Mouse (Mus musculus): ENCODE results near the gene Scfd2.

Gene Scfd2

DNA sequence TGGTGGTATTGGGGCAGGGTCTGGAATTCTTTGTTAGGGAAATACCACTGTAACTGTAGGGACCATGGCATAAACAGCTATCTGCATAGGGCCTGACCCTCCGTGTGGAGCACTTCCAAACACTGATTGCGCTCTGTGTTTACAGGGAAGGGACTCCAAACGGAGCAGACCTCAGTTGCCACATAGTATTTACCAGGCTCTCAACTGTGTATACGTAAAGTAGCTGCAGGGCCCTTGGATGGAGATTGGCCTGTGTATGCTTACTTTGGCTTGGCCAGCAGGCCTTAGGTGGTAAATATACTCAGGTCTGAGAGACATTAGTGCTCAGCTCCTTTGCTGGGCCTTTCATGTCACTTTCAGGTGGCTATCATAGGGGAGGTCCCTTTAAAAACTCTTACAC is 329.0 kb downstream of the Scfd2 start:
- DNase-seq (ENCODE audit: low read depth, low spot score): no peak

DNA sequence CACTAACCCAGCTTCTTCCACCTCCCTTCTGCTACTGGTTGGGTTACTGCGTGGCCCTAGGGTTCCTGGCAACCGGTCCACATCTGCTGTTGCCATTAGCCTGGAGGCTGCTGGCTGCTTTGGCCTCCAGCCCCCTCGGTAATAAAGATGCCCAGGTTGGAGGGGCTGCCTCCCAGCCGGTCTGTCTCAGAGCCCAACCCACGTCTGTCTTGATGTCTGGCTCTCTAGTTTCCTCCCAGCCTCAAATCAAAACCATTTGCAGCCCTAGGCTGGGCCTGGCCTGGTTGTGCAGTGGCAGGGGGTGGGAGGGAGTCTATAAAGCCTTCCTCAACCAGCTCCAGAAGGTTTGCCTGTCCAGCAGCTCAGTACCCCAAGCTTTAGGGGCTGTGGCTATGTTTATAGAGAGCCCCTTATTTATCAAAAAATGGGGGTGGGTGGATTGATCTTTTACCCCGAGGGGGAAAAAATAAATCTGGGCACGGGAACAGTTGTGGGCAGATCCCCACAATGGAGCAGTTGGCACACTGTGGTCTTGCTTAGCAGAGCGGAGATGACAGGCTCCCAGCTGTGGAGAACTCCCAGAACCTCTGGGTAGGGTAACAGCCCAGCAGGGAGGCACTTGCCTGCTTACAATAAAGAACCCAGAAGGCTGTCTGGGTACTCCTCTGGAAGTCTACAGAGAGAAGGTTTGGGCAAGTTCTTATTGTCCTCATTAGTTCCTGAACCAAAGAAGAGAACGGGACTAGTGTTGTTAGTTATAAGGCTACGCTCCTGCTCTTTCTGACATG is 329.8 kb downstream of the Scfd2 start:
- DNase-seq (ENCODE audit: low read depth, low spot score): no peak

DNA sequence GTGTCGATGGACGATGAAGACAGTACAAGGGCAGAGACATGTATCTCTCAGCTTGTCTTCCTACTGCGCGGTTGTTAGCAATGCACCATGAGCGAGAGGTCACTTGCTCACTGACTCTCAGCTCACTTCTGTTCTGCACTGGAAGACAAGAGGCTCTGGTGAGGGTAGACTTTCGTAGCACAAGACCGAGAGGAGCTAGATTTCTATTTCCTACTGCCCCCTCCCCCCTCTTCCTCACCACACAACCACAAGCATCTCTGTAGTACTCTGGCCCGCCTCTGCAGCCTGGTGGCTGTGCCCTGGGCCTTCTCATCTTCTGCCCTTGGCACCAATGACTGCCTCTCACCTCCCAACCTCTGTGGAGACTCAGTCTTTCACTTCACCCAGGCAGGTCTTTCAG is 331.1 kb downstream of the Scfd2 start:
- no peak for DNase-seq (ENCODE audit: low read depth, low spot score)

- DNase-seq (ENCODE audit: low read depth, low spot score): no peak
These were observed 331.8 kb downstream of the Scfd2 start for GRCm38 (mm10) chr5:74199793-74200192.

- DNase-seq (ENCODE audit: low read depth, low spot score): no peak
These were observed 333.1 kb downstream of the Scfd2 start for GRCm38 (mm10) chr5:74198446-74198845.

GRCm38 (mm10) chr5:74197541-74198330 is 333.8 kb downstream of the Scfd2 start:
- DNase-seq (ENCODE audit: low read depth, low spot score): no peak

DNA sequence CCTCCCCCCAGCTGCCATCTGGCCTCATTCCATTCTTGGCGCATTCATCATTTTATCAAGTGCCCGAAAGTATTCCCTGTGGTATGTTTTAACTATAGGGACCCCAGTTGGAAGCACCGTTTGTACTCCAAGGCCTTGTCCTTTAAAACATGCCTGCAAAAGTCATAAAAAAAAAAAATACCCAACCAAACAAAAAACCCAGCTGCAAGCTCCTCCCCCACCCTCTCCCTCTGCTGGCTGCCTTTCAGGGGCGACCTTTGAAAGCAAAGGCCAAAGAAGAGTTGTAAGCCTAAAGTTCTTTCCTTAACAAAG is 335.3 kb downstream of the Scfd2 start:
- no peak for DNase-seq (ENCODE audit: low read depth, low spot score)

- DNase-seq (ENCODE audit: low read depth, low spot score): no peak
These were observed 335.8 kb downstream of the Scfd2 start for GRCm38 (mm10) chr5:74195614-74196306.

DNA sequence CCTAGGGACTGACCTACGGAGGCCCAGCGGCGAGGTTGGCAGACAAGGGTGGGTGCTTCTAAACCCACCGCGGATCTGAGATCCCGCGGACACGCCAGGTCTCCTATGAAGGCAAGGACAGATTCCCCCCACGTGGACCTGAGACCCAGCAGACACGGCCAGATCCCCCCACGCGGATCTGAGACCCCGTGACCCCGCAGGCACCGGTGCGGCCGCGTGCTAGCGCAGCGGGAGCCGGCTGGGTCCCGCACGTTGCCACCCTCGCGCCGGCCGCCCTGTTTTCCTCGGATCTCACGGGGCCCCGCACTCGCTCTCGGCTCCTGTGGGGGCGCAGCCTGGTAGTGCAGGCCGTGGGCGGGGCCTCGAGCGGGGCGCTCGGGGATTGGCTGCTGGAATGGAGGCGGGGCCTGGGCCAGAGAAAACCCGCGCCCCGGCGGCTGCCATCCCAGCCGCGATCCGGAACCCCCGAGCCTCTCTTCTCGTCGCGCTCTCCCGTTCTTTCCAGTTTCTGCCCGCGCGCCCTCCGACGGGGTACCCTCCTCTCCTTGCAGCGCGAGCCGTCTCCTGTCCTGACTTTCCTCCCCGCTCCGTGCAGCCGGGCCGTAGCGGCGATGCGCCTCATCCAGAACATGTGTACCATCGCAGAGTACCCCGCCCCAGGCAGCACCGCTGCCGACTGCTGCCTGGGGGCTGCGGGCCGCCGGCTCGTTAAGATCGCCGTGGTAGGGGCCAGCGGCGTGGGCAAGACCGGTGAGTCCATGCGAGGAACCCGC is 336.5 kb downstream of the Scfd2 start, which contains the start of gene Rasl11b:
TSS of gene Rasl11b (plus strand) at position 446 of the 773 bp plus-strand sequence.
- DNase-seq (ENCODE audit: low read depth, low spot score): peak; percentile 36

DNA sequence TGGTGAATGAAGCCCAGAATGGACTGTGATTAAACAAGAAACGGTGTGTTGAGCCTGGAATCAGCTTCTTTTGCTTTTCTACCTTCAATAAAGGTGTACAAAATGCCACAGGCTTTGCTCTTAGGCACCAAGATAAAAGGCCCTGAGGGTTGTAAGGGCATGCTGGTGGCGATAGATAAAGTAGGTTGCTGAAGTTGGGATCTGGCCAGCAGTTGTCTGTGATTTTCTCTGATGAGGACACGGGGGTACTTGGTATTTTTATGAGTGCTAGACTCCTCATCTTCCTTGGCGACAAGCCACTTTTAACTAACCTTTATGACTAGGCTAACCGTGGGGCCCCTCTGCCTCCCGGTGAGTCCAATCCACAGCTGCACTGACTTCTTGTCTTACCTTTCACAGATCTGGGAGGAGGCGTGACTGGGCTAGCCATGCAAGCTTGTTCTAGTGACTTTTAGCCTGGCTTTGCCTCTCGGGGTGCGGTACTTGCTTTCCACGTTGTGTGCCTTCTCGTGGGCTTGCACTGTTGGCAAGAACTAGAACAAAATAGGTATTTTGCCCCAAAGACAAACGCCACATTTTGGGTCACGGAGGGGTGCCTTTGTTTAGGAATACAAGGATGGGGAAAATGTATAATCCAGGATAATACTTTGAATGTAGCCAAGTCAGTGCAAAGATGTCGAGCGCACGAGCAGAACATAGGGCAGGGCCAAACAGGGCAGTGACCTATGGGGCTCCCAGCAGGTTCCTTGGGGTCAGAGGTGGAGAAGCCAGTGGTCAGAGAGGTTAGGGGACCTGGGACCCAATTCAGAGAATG is 337.3 kb downstream of the Scfd2 start:
- DNase-seq (ENCODE audit: low read depth, low spot score): no peak

DNA sequence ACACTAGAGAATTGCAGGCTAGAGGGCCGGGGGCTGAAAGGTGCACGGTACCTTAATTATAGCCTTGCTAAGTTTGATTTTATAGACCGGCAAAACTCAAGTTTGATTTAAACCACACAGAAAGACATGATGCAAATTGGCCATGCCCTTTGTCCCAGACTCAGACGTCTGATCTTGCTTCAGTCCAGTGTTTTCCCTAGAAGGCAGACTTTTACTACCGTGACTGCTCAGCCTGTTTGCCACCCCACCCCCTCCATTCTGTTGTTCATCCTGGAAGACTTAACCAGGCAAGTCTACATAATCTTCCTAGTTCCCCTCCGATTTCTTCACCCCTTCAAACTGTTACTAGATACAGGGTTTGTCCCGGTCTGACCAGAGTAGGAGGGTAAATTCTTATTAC is 337.9 kb downstream of the Scfd2 start:
- DNase-seq (ENCODE audit: low read depth, low spot score): no peak

DNA sequence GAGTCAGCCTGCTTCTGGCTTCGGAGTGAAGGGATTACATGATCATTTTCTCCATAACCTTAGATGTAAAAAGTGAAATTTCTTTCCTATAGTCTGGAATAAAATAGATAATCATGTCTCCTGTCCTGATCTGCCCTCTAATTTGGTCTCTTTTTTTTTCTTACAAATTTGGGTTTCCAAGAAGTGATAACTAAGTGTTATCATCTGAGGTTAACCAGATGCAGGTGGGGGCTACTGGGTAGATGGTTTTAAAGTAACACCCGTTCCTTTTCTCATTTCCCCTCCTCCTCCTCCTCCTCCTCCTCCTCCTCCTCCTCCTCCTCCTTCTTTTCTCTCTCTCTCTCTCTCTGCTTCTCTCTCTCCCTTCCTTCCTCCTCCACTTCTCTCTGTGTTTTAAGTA is 338.6 kb downstream of the Scfd2 start:
- DNase-seq (ENCODE audit: low read depth, low spot score): no peak

- DNase-seq (ENCODE audit: low read depth, low spot score): no peak
These were observed 340.6 kb downstream of the Scfd2 start for GRCm38 (mm10) chr5:74190911-74191310.

GRCm38 (mm10) chr5:74190161-74190491 is 341.4 kb downstream of the Scfd2 start:
- no peak for DNase-seq (ENCODE audit: low read depth, low spot score)

GRCm38 (mm10) chr5:74189484-74190160 is 341.9 kb downstream of the Scfd2 start:
- DNase-seq (ENCODE audit: low read depth, low spot score): no peak

DNA sequence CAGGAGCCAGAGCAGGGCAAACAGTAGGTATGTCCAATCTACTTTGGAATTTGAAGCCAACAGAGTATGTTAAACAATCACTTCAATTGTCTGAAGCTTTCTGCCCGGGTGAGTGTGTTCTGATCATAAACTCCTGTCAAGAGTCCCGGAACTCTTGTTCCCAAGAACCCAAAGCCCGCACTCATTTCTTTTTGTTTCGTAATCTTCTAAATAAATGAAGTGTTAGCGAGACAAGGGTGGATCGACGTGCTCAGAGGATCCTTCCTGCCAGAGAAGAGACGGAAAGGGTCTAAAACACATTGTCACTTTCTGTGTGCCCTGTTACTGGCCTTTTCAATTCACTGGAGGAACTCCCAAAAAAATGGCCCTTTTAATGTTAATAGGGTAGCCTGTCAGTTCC is 342.7 kb downstream of the Scfd2 start:
- no peak for DNase-seq (ENCODE audit: low read depth, low spot score)

GRCm38 (mm10) chr5:74188076-74188475 is 343.5 kb downstream of the Scfd2 start:
- DNase-seq (ENCODE audit: low read depth, low spot score): no peak

- no peak for DNase-seq (ENCODE audit: low read depth, low spot score)
These were observed 347.0 kb downstream of the Scfd2 start for GRCm38 (mm10) chr5:74184607-74185006.

DNA sequence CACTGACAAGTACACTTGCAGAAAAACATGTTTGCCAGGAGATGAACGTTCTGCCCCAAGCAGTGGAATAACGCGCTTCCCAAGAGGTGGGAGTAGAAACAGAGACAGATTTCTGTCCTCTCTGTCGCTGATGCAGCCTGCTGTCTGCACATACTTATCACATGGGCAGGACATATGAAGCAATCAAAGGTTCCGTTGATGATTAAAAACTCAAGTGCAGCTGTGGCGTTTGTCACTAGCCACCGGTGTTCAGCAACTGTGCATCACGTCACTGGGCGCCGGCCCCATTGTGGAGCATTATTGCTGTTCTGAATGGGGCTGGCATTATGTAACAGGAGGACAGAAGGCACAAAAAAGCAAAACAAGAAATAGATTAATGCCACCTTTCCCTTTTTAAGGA is 348.4 kb downstream of the Scfd2 start:
- DNase-seq (ENCODE audit: low read depth, low spot score): no peak

DNA sequence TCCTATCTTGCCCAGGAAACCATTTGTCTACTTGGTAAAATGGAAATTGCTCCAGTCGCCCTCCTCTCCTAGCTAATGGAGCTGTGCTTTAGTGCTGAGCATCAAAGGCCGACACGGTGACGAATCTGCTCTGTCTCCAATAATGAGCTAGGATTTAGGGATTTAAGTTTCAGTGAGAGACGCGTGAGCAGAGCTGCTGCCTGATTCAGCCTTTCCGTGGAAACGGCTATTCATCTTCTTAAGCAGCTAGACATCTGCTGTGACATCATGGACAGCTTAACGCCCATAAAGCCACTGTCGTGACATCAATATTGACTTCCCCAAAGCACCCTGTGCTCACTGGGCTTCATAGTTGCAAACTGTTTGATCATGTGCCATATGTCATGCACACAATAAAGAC is 351.3 kb downstream of the Scfd2 start:
- no peak for DNase-seq (ENCODE audit: low read depth, low spot score)
